Mouse (Mus musculus) intestine, embryonic 14.5 days (tissue): ENCODE measurements around the gene Capza1. TPM values are rescaled to one million over a fixed set of nuclear protein-coding genes. Genes with fewer than 3 reads are reported as not detected.

Source experiments
- ATAC-seq: fragments of 200-750 bp; cut with Nextera tagmentation; replicated peaks from 2 replicates; pipeline ENCODE4 v1.8.0; 2017; ENCODE audit warnings: low read depth, moderate number of reproducible peaks, moderate TSS enrichment, moderate library complexity; ENCODE audit not compliant: low FRiP score, low TSS enrichment
- DNase-seq: peaks from one replicate; pipeline ENCODE4 v3.0.0-alpha.2; 2018; ENCODE audit warnings: low spot score
- H3K27ac ChIP-seq: fragments of 300-500 bp; sonication (generic); 2 replicates; pipeline ENCODE4 v1.5.1; 2014; ENCODE audit warnings: low read depth, mild to moderate bottlenecking, control low read depth
- H3K27me3 ChIP-seq: fragments of 300-500 bp; sonication (generic); replicated peaks from 2 replicates; pipeline ENCODE4 v1.6.1; 2014; ENCODE audit warnings: low read length, control low read depth; ENCODE audit not compliant: control insufficient read depth, insufficient read depth
- H3K36me3 ChIP-seq: fragments of 300-500 bp; sonication (generic); 2 replicates; pipeline ENCODE4 v1.6.1; 2014; ENCODE audit warnings: low read length, control low read depth; ENCODE audit not compliant: control insufficient read depth, insufficient read depth
- H3K4me1 ChIP-seq: fragments of 300-500 bp; sonication (generic); replicated peaks from 2 replicates; pipeline ENCODE4 v1.6.1; 2014; ENCODE audit warnings: low read length, control low read depth, mixed read lengths; ENCODE audit not compliant: control insufficient read depth, insufficient read depth
- H3K4me2 ChIP-seq: fragments of 300-500 bp; sonication (generic); 2 replicates; pipeline ENCODE4 v1.6.1; 2014; ENCODE audit warnings: low read length
- H3K4me3 ChIP-seq: fragments of 300-500 bp; sonication (generic); 2 replicates; pipeline ENCODE4 v1.5.1; 2014; ENCODE audit warnings: low read depth, low read length, control low read depth, mixed read lengths
- H3K9ac ChIP-seq: fragments of 300-500 bp; sonication (generic); 2 replicates; pipeline ENCODE4 v1.6.1; 2014; ENCODE audit warnings: mild to moderate bottlenecking, low read length
- H3K9me3 ChIP-seq: fragments of 300-500 bp; sonication (generic); 2 replicates; pipeline ENCODE4 v1.6.1; 2016; ENCODE audit warnings: low read length, control low read depth; ENCODE audit not compliant: control insufficient read depth
- WGBS: fragments of 180-500 bp; shearing (Covaris S2); extraction: QIAGEN DNeasy Blood & Tissue Kit; methylation state at CpG from one replicate; pipeline ENCODE4 v1.1.7; 2014; 5-methylcytosine and 5-hydroxymethylcytosine counted together
- polyA plus RNA-seq: library from polyadenylated mRNA; unstranded; fragments of >200 nt; fragmentation: Nextera tagmentation; extraction: Ambion mirVana; gene quantifications from 2 replicates; pipeline ENCODE4 v1.2.1, GENCODE M21; 2014

The Capza1 gene
- polyA plus RNA-seq, 1 experiment from 2014 or later, result 194 TPM

GRCm38 (mm10) chr3:104865341-104865788 lies 1.1 kb upstream of the Capza1 start:
- Histone ChIP-seq H3K4me1 (peaks cover 25% of the 10 kb centered on the region), H3K27ac (peak overlapping the region; percentile 98), H3K27me3 (no peaks in the 10 kb centered on the region), H3K9ac (peak overlapping the region; percentile 91), H3K4me3 (peak overlapping the region; percentile 97), H3K4me2 (peak overlapping the region; percentile 83), H3K36me3 (peaks cover 12% of the 10 kb centered on the region), H3K9me3 (no peaks in the 10 kb centered on the region)
- peak; percentile 87 for DNase-seq
- under 1% methylated on average over 12 of the region's 12 CpGs for WGBS
- peak; percentile 13 for ATAC-seq

GRCm38 (mm10) chr3:104864651-104865340 lies 491 bp upstream of the Capza1 start:
- DNase-seq (peak; percentile 90), ATAC-seq (peak; percentile 93)
- H3K4me3 ChIP-seq, result peak overlapping the region; percentile 97
- H3K9me3 ChIP-seq, result no peaks in the 10 kb centered on the region
- H3K36me3 ChIP-seq, result peaks cover 12% of the 10 kb centered on the region
- under 1% methylated on average over 48 of the region's 48 CpGs for WGBS
- peak overlapping the region; percentile 83 for H3K4me2 ChIP-seq
- no peaks in the 10 kb centered on the region for H3K27me3 ChIP-seq
- H3K9ac ChIP-seq, result peak overlapping the region; percentile 91
- peaks cover 25% of the 10 kb centered on the region for H3K4me1 ChIP-seq
- peak overlapping the region; percentile 98 for H3K27ac ChIP-seq

GRCm38 (mm10) chr3:104858560-104858959 lies 5.7 kb downstream of the Capza1 start:
- no peaks in the 10 kb centered on the region for H3K9me3 ChIP-seq
- no peak overlapping the region for H3K27ac ChIP-seq
- H3K27me3 ChIP-seq, result no peaks in the 10 kb centered on the region
- no peak overlapping the region for H3K4me2 ChIP-seq
- H3K36me3 ChIP-seq, result peaks cover 22% of the 10 kb centered on the region
- H3K4me3 ChIP-seq, result no peak overlapping the region
- DNase-seq (no peak), ATAC-seq (no peak)
- peaks cover 16% of the 10 kb centered on the region for H3K4me1 ChIP-seq
- 90% methylated on average over 1 of the region's 1 CpGs for WGBS
- H3K9ac ChIP-seq, result no peak overlapping the region

- H3K27me3 ChIP-seq, result no peaks in the 10 kb centered on the region
- no peaks in the 10 kb centered on the region for H3K9me3 ChIP-seq
- no peak overlapping the region for H3K4me3 ChIP-seq
- no peaks in the 10 kb centered on the region; the same call in 1 of the 2 replicates for H3K4me1 ChIP-seq
- ATAC-seq (no peak), DNase-seq (no peak)
- 71% methylated on average over 1 of the region's 1 CpGs for WGBS
- no peak overlapping the region for H3K9ac ChIP-seq
- H3K27ac ChIP-seq, result no peak overlapping the region
- H3K4me2 ChIP-seq, result no peak overlapping the region
- peaks cover 22% of the 10 kb centered on the region for H3K36me3 ChIP-seq
Measured at GRCm38 (mm10) chr3:104856106-104856505, 8.2 kb downstream of the Capza1 start.

GRCm38 (mm10) chr3:104854866-104855265 lies 9.4 kb downstream of the Capza1 start:
- H3K4me1 ChIP-seq, result no peaks in the 10 kb centered on the region
- H3K9ac ChIP-seq, result no peak overlapping the region
- ATAC-seq, result no peak
- H3K36me3 ChIP-seq, result peaks cover 22% of the 10 kb centered on the region
- H3K4me3 ChIP-seq, result no peak overlapping the region
- H3K4me2 ChIP-seq, result no peak overlapping the region
- H3K27ac ChIP-seq, result no peak overlapping the region
- H3K27me3 ChIP-seq, result no peaks in the 10 kb centered on the region
- DNase-seq, result no peak
- no peaks in the 10 kb centered on the region for H3K9me3 ChIP-seq

- Histone ChIP-seq H3K4me2 (no peak overlapping the region), H3K27ac (no peak overlapping the region), H3K9me3 (no peaks in the 10 kb centered on the region), H3K4me1 (no peaks in the 10 kb centered on the region), H3K9ac (no peak overlapping the region), H3K27me3 (no peaks in the 10 kb centered on the region), H3K4me3 (no peak overlapping the region), H3K36me3 (peaks cover 22% of the 10 kb centered on the region)
- no peak for DNase-seq
- ATAC-seq, result no peak
- WGBS, result 91% methylated on average over 1 of the region's 1 CpGs
Measured at GRCm38 (mm10) chr3:104854465-104854864, 9.8 kb downstream of the Capza1 start.

GRCm38 (mm10) chr3:104846601-104847000 lies 17.7 kb downstream of the Capza1 start:
- ATAC-seq, result no peak
- Histone ChIP-seq H3K36me3 (peaks cover 42% of the 10 kb centered on the region), H3K9me3 (no peaks in the 10 kb centered on the region), H3K4me3 (no peak overlapping the region), H3K4me1 (no peaks in the 10 kb centered on the region), H3K27ac (no peak overlapping the region), H3K9ac (no peak overlapping the region), H3K27me3 (no peaks in the 10 kb centered on the region), H3K4me2 (no peak overlapping the region)
- WGBS, result 82% methylated on average over 4 of the region's 4 CpGs
- no peak for DNase-seq

GRCm38 (mm10) chr3:104841049-104841448 lies 23.3 kb downstream of the Capza1 start:
- H3K27me3 ChIP-seq, result no peaks in the 10 kb centered on the region
- H3K4me2 ChIP-seq, result no peak overlapping the region
- DNase-seq, result no peak
- H3K9ac ChIP-seq, result no peak overlapping the region
- H3K27ac ChIP-seq, result no peak overlapping the region
- ATAC-seq, result no peak
- no peaks in the 10 kb centered on the region for H3K9me3 ChIP-seq
- H3K4me3 ChIP-seq, result no peak overlapping the region
- H3K36me3 ChIP-seq, result peaks cover 80% of the 10 kb centered on the region
- no peaks in the 10 kb centered on the region for H3K4me1 ChIP-seq
- 92% methylated on average over 5 of the region's 5 CpGs for WGBS

- Histone ChIP-seq H3K27me3 (no peaks in the 10 kb centered on the region), H3K9me3 (no peaks in the 10 kb centered on the region), H3K36me3 (peaks cover 89% of the 10 kb centered on the region), H3K4me1 (no peaks in the 10 kb centered on the region), H3K4me2 (no peak overlapping the region), H3K27ac (no peak overlapping the region), H3K9ac (no peak overlapping the region), H3K4me3 (no peak overlapping the region)
- WGBS, result 94% methylated on average over 3 of the region's 3 CpGs
- DNase-seq (no peak), ATAC-seq (no peak)
Measured at GRCm38 (mm10) chr3:104835797-104836196, 28.5 kb downstream of the Capza1 start.
